ENCODE assay signal across 9 mouse cellular contexts in genomic region chr5:46033008-46033676, GRCm38 (mm10).
DNase-seq lines count a peak whose midpoint lies in the region; ATAC-seq and TF ChIP-seq lines count a peak whose summit lies in the region.
"Had no signal": no experiment of that assay in that cellular context is flagged by ENCODE, and none has a peak within 500 bp of the region (broad histone marks: within the 10 kb centered on the region; RNA-seq: fewer than 3 reads in every experiment).

No protein-coding gene starts in this region.

- no peak overlapping the region for H3K27ac ChIP-seq in forebrain, embryonic 15.5 days (replicated peaks)
- peak overlapping the region; percentile 60; the same call in 1 of the 2 replicates for H3K27ac ChIP-seq in intestine, postnatal 0 days (ENCODE audit: low read depth, low read length)

- peak; percentile 85 for ATAC-seq in forebrain, embryonic 15.5 days (replicated peaks)
- peak; percentile 81 for ATAC-seq in intestine, postnatal 0 days
- no peak for ATAC-seq in monocyte, adult 5-6 weeks (replicated peaks; ENCODE audit: insufficient number of reproducible peaks, low FRiP score, low TSS enrichment, poor library complexity, severe bottlenecking)

- WGBS in forebrain, embryonic 15.5 days = 27% methylated on average over 8 of the region's 8 CpGs
- 29% methylated on average over 8 of the region's 8 CpGs for WGBS in intestine, postnatal 0 days

- no peak overlapping the region for H3K4me2 ChIP-seq in forebrain, embryonic 15.5 days (replicated peaks)
- H3K4me2 ChIP-seq in intestine, postnatal 0 days (replicated peaks; ENCODE audit: low read depth) = peak overlapping the region; percentile 18; the same call in 1 of the 2 replicates

- no peak overlapping the region for H3K4me3 ChIP-seq in forebrain, embryonic 15.5 days
- no peak overlapping the region for H3K4me3 ChIP-seq in intestine, postnatal 0 days (ENCODE audit: low read depth, low read length)
- H3K4me3 ChIP-seq: erythroblast, embryonic 14.5 days had no signal

- H3K9ac ChIP-seq in forebrain, embryonic 15.5 days (replicated peaks) = no peak overlapping the region
- H3K9ac ChIP-seq in intestine, postnatal 0 days (ENCODE audit: low read depth, low read length) = no peak overlapping the region

- H3K9me3 ChIP-seq in forebrain, embryonic 15.5 days = no peaks in the 10 kb centered on the region
- H3K9me3 ChIP-seq in intestine, postnatal 0 days (ENCODE audit: control insufficient read depth) = no peaks in the 10 kb centered on the region

- H3K27me3 ChIP-seq in forebrain, embryonic 15.5 days = no peaks in the 10 kb centered on the region
- H3K27me3 ChIP-seq in intestine, postnatal 0 days (replicated peaks; ENCODE audit: control insufficient read depth, insufficient read depth, low read length) = no peaks in the 10 kb centered on the region

- peak; percentile 15 for DNase-seq in ovary, adult 18-20 months (ENCODE audit: low spot score)
- DNase-seq in ovary, postnatal 10 days (ENCODE audit: low spot score) = no peak
- DNase-seq in lung, postnatal 14 days = peak; percentile 49
- peak; percentile 31 for DNase-seq in urinary bladder, adult 2 months (ENCODE audit: low spot score)
- no peak for DNase-seq in layer of hippocampus, adult 9-11 months

- H3K36me3 ChIP-seq in forebrain, embryonic 15.5 days = no peaks in the 10 kb centered on the region
- H3K36me3 ChIP-seq in intestine, postnatal 0 days (ENCODE audit: control insufficient read depth, insufficient read depth) = no peaks in the 10 kb centered on the region

- no peak for TF ChIP-seq CTCF in intestine, postnatal 0 days (IDR thresholded peaks at IDR 0.05; ENCODE audit: low read depth)

- H3K4me1 ChIP-seq in forebrain, embryonic 15.5 days = peaks cover 6% of the 10 kb centered on the region
- H3K4me1 ChIP-seq in intestine, postnatal 0 days (replicated peaks; ENCODE audit: control insufficient read depth, insufficient read depth, low read length) = no peaks in the 10 kb centered on the region

Comparison
In these comparisons a context has a peak if more than half of its experiments do, and no peak if none do; other contexts are left out.
1. DNase-seq: peak in ovary, adult 18-20 months (single experiment), lung, postnatal 14 days (single experiment) and urinary bladder, adult 2 months (single experiment); none in ovary, postnatal 10 days (single experiment) and layer of hippocampus, adult 9-11 months (single experiment).